Mouse (Mus musculus) liver, embryonic 11.5 days (tissue): ENCODE results near the gene Tmem108. TPM values are rescaled to one million over a fixed set of nuclear protein-coding genes. Genes with fewer than 3 reads are reported as not detected.

ENCODE experiments used
- ATAC-seq: fragments of 200-750 bp; cut with Nextera tagmentation; replicated peaks from 2 replicates; pipeline ENCODE4 v1.8.0; 2017; ENCODE audit warnings: moderate number of reproducible peaks, mild to moderate bottlenecking, moderate TSS enrichment, moderate library complexity; ENCODE audit not compliant: low FRiP score
- DNase-seq: peaks from one replicate; pipeline ENCODE4 v3.0.0-alpha.2; 2017; ENCODE audit warnings: low spot score
- H3K27ac ChIP-seq: fragments of 300-500 bp; sonication (generic); 2 replicates; pipeline ENCODE4 v1.5.1; 2014; ENCODE audit warnings: mild to moderate bottlenecking, low read depth, low read length, control low read depth
- H3K27me3 ChIP-seq: fragments of 300-500 bp; sonication (generic); replicated peaks from 2 replicates; pipeline ENCODE4 v1.6.1; 2014; ENCODE audit warnings: low read length, mixed read lengths; ENCODE audit not compliant: control insufficient read depth, insufficient read depth
- H3K36me3 ChIP-seq: fragments of 300-500 bp; sonication (generic); 2 replicates; pipeline ENCODE4 v1.6.1; 2014; ENCODE audit warnings: mild to moderate bottlenecking, low read length, moderate library complexity, mixed read lengths; ENCODE audit not compliant: control insufficient read depth, insufficient read depth
- H3K4me1 ChIP-seq: fragments of 300-500 bp; sonication (generic); replicated peaks from 2 replicates; pipeline ENCODE4 v1.6.1; 2014; ENCODE audit warnings: low read length, mixed read lengths; ENCODE audit not compliant: control insufficient read depth, insufficient read depth
- H3K4me2 ChIP-seq: fragments of 300-500 bp; sonication (generic); 2 replicates; pipeline ENCODE4 v1.6.1; 2014; ENCODE audit warnings: mild to moderate bottlenecking, control low read depth, moderate library complexity
- H3K4me3 ChIP-seq: fragments of 300-500 bp; sonication (generic); 2 replicates; pipeline ENCODE4 v1.5.1; 2014; ENCODE audit warnings: low read depth, low read length, control low read depth
- H3K9ac ChIP-seq: fragments of 300-500 bp; sonication (generic); 2 replicates; pipeline ENCODE4 v1.6.1; 2014; ENCODE audit warnings: low read depth, low read length, control low read depth
- H3K9me3 ChIP-seq: fragments of 300-500 bp; sonication (generic); 2 replicates; pipeline ENCODE4 v1.6.1; 2016; ENCODE audit warnings: low read length, inconsistent platforms, mixed read lengths; ENCODE audit not compliant: control insufficient read depth
- WGBS: fragments of 180-500 bp; shearing (Covaris S2); extraction: QIAGEN DNeasy Blood & Tissue Kit; methylation state at CpG from one replicate; pipeline ENCODE4 v1.1.7; 2014; 5-methylcytosine and 5-hydroxymethylcytosine counted together
- polyA plus RNA-seq: library from polyadenylated mRNA; unstranded; fragments of >200 nt; fragmentation: Nextera tagmentation; extraction: Ambion mirVana; gene quantifications from 2 replicates; pipeline ENCODE4 v1.2.1, GENCODE M21; 2014

Gene Tmem108
- polyA plus RNA-seq, 1 experiment from 2014 or later = 17.6 TPM

DNA sequence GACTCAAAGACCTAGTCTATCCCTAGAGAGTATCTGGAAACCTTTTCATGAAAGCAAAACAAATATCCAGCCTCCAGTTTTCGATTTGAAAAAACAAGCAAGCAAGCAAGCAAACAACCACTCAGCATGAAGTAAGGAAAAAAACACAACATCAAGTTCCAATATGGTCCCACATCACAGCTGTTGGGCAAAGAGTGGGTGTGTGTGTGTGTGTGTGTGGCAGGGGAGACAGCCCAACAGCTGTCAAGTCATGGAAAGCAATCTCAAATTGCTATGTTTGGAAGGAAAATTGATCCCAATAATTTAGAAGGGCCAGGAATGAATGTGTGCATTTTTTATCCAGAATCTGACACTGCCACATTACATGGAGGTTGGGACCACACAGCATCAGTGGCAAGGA, 155.6 kb downstream of the Tmem108 start:
- Histone ChIP-seq H3K4me2 (no peak overlapping the region), H3K9me3 (no peaks in the 10 kb centered on the region), H3K9ac (no peak overlapping the region), H3K4me3 (no peak overlapping the region), H3K36me3 (no peaks in the 10 kb centered on the region), H3K27ac (no peak overlapping the region), H3K4me1 (no peaks in the 10 kb centered on the region), H3K27me3 (no peaks in the 10 kb centered on the region)
- no peak for ATAC-seq
- no peak for DNase-seq
- WGBS = 81% methylated on average over 1 of the region's 1 CpGs

DNA sequence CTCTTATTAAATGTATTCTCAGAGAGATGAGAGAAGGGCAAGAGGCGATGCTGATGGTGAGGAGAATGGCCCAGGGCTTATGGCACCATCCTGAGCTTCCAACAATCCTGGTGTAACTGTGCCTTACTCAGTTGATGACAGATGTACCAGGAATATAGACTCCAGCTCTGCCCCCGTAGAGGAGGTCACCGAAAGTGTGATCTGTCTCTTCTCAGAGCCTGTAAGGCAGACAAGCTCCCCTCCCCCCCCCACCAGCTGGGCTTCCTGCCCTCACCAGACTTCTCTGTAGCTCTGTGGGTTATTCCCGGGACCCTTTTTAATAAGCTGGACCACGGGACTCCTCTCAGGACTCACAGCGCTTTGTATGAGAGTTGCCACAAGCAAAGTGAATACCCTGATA, 157.8 kb downstream of the Tmem108 start:
- ATAC-seq (no peak), DNase-seq (no peak)
- no peak overlapping the region for H3K27ac ChIP-seq

DNA sequence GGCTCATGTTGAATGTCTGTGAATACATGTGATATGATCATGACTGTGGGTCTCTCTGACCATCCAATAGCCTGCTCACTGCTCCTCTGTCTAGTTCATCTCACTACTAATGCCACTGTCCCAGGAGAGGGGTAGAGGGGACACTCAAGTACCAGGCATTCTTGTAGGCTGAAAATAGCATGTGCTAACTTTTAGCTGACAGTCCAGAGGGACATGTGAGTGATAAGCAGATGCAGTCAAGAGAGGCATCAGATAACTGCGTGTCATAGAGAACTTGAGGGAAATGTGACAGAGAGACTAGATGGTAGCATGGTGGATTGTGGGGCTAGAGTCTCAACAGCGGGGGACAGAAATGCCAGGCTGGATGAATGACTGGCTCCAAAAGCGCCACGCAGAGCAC, 159.8 kb downstream of the Tmem108 start:
- H3K4me2 ChIP-seq = no peak overlapping the region

More for the DNA sequence above, 157.8 kb downstream of the Tmem108 start:
- H3K27me3 ChIP-seq = no peaks in the 10 kb centered on the region
- no peaks in the 10 kb centered on the region for H3K36me3 ChIP-seq
- H3K9ac ChIP-seq = no peak overlapping the region
- H3K4me1 ChIP-seq = no peaks in the 10 kb centered on the region
- no peak overlapping the region for H3K4me3 ChIP-seq
- 62% methylated on average over 6 of the region's 6 CpGs for WGBS
- no peak overlapping the region for H3K4me2 ChIP-seq
- no peaks in the 10 kb centered on the region for H3K9me3 ChIP-seq

DNA sequence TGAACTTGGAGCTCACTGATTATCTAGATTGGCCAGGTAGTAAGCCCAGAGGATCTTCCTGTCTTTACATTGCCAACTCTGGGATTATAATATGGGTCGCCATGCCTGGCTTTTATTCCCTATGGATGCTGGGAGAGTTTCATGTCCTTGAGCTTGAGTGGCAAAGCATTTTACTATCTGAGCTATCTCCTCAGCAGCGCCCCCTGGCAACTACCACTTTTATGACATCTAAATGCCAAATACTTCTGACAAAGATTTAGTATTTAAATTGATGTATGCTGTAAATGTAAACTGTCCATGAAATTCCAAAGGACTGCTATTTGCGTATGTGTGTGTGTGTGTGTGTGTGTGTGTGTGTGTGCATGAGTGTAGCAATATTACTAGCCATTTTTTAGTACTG, 160.8 kb downstream of the Tmem108 start:
- DNase-seq = no peak
- H3K27ac ChIP-seq = no peak overlapping the region

More for the DNA sequence above, 159.8 kb downstream of the Tmem108 start:
- whole genome bisulfite sequencing = 70% methylated on average over 4 of the region's 4 CpGs
- Histone ChIP-seq H3K9me3 (no peaks in the 10 kb centered on the region), H3K4me3 (no peak overlapping the region), H3K9ac (no peak overlapping the region), H3K27me3 (no peaks in the 10 kb centered on the region), H3K4me1 (no peaks in the 10 kb centered on the region), H3K36me3 (no peaks in the 10 kb centered on the region), H3K27ac (no peak overlapping the region)
- DNase-seq (no peak), ATAC-seq (no peak)

DNA sequence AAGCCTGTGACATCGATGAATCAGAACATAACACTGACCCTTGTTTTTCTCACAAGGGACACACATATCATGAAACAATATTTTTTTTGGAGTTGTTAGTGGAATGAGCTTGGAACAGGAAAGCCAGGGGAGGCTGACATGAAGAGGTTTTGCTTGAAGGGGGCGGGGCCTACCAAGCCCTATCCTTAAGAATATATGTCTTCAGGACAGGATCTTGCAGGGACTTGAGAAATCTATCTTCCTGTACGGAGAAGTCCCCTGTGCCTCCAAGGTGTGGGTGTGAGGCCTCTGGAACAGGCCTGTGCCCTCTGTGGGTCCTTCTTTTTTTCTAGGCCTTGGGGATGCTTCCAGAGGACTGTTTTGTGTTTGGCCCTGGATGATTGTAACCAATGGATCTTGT, 161.7 kb downstream of the Tmem108 start:
- no peaks in the 10 kb centered on the region for H3K36me3 ChIP-seq
- H3K9me3 ChIP-seq = no peaks in the 10 kb centered on the region
- H3K4me1 ChIP-seq = no peaks in the 10 kb centered on the region
- 85% methylated on average over 3 of the region's 3 CpGs for WGBS
- ATAC-seq (no peak), DNase-seq (no peak)
- H3K9ac ChIP-seq = no peak overlapping the region
- no peaks in the 10 kb centered on the region for H3K27me3 ChIP-seq
- H3K4me2 ChIP-seq = no peak overlapping the region
- H3K4me3 ChIP-seq = no peak overlapping the region
- H3K27ac ChIP-seq = no peak overlapping the region

More for the DNA sequence above, 160.8 kb downstream of the Tmem108 start:
- no peak overlapping the region for H3K4me3 ChIP-seq
- 52% methylated on average over 3 of the region's 3 CpGs for WGBS
- H3K36me3 ChIP-seq = no peaks in the 10 kb centered on the region
- no peaks in the 10 kb centered on the region for H3K9me3 ChIP-seq
- H3K4me2 ChIP-seq = no peak overlapping the region
- H3K4me1 ChIP-seq = no peaks in the 10 kb centered on the region
- no peak overlapping the region for H3K9ac ChIP-seq
- ATAC-seq = no peak
- no peaks in the 10 kb centered on the region for H3K27me3 ChIP-seq

DNA sequence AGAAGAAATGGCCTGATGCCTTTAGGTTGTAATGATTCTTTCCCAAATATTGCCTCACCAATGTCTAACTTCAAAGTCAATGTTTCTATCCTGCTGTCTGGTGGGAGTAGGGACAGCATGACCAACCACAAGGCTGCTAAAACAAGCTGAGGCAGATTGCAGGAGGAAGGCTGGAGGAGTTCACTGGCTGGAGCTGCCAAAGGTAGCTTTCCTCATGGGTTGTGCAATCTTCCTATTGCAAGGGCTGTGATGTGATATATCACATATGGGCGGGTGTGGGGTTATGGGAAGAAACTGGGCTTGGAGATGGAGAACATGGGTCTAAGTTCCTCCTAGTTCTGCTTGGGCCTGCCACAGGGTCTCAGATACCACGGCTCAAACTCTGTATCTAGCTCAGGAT, 163.8 kb downstream of the Tmem108 start:
- Histone ChIP-seq H3K27me3 (no peaks in the 10 kb centered on the region), H3K27ac (no peak overlapping the region), H3K4me1 (no peaks in the 10 kb centered on the region), H3K9ac (no peak overlapping the region), H3K9me3 (no peaks in the 10 kb centered on the region), H3K4me3 (no peak overlapping the region), H3K4me2 (no peak overlapping the region), H3K36me3 (no peaks in the 10 kb centered on the region)
- ATAC-seq (no peak), DNase-seq (no peak)
- WGBS = 67% methylated on average over 2 of the region's 2 CpGs

DNA sequence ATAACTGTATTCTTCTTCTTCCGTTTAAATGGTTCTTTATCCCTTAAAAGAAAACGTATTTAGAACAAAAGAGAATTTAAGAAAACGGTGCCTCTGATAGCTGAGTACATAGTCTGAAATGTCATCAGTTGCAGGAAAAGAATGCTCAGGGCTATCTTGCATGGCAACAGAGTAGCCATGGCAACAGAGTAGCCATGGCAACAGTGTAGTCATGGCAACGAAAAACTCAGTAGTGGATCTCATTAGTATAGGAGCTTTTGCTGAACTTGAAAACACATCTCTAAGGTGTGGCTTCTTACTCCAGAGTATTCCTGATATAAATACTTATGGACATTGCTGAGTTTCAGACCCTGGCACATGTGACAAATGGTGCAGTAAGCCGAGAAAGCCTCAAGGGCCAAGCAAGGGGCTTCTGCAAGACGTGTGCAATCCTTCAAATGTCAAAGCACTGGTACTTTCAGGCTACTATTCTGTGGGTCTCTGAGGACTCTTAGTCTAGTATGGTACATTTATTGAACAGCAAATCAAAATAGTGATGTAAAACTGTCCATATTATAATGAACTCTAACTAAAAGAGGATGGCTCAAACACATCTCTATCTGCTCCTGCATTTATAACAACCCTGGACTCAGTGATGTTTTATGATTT, 166.3 kb downstream of the Tmem108 start:
- DNase-seq = no peak
- 66% methylated on average over 6 of the region's 6 CpGs for WGBS
- no peaks in the 10 kb centered on the region for H3K4me1 ChIP-seq

DNA sequence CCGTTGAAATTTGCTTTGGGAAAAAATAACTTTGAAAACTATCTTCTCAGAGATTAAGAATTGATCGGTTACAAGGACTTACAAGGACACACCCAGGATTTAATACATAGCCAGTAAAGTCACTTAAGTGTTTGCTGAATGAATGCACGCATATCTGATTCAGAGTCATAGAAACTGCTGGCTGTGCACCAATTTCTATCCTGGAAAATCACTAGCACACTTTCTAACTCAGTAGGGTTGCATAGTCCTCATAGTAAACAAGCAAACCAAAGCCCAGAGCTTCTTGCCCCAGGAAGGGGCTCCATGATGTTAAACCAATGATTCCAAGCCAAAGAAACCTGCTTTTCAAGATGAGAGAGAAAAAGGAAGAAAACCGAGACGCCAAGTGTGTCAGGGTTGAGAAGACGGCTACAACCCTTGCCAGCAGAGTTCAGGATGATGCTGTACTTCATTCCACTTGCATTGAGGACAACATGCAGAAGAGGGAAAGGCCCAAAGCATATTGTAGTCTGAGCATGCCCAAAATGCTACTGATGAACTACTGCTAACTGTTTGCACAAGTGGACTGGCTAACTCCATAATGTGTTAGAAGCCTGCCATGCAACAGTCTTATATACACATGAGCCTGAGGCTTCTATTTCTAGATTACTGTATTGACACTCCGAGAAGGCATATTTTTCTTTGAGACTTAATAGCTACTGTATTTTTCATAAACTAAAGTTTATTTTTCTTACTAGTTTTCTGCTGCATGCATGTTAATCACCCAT, 167.0 kb downstream of the Tmem108 start:
- DNase-seq (no peak), ATAC-seq (no peak)
- Histone ChIP-seq H3K4me2 (no peak overlapping the region), H3K27me3 (no peaks in the 10 kb centered on the region), H3K4me1 (no peaks in the 10 kb centered on the region), H3K36me3 (no peaks in the 10 kb centered on the region), H3K9ac (no peak overlapping the region), H3K4me3 (no peak overlapping the region), H3K9me3 (no peaks in the 10 kb centered on the region), H3K27ac (no peak overlapping the region)
- 85% methylated on average over 7 of the region's 7 CpGs for WGBS

More for the DNA sequence above, 166.3 kb downstream of the Tmem108 start:
- H3K36me3 ChIP-seq = no peaks in the 10 kb centered on the region
- no peak overlapping the region for H3K4me2 ChIP-seq
- no peaks in the 10 kb centered on the region for H3K27me3 ChIP-seq
- no peaks in the 10 kb centered on the region for H3K9me3 ChIP-seq
- H3K9ac ChIP-seq = no peak overlapping the region
- H3K4me3 ChIP-seq = no peak overlapping the region
- no peak overlapping the region for H3K27ac ChIP-seq
- no peak for ATAC-seq

DNA sequence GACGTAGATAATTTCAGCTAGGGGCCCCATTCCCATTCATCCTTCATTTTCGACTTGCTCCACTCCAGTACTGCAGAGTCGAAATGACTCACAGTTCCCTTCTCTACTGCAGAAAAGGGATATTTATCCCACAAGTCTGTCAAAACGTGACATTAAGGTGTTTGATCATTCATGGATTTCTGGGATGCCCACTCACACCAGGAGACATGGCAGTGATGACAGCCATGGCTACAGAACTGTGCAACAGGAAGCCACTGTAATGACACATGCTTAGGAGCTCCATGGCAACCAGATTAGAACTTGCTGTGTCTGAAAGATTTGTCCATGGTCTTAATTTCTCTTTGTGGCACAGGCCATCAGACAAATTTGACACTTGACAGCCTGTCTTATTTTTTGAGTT, 168.6 kb downstream of the Tmem108 start:
- no peak overlapping the region for H3K9ac ChIP-seq
- H3K27me3 ChIP-seq = no peaks in the 10 kb centered on the region
- ATAC-seq = no peak
- H3K9me3 ChIP-seq = no peaks in the 10 kb centered on the region
- H3K4me3 ChIP-seq = no peak overlapping the region
- no peaks in the 10 kb centered on the region for H3K4me1 ChIP-seq
- no peak overlapping the region for H3K4me2 ChIP-seq
- no peaks in the 10 kb centered on the region for H3K36me3 ChIP-seq
- no peak overlapping the region for H3K27ac ChIP-seq
- 70% methylated on average over 4 of the region's 4 CpGs for WGBS
- DNase-seq = no peak
